Mouse (Mus musculus): ENCODE data around the gene Zfp488.

The Zfp488 gene

DNA sequence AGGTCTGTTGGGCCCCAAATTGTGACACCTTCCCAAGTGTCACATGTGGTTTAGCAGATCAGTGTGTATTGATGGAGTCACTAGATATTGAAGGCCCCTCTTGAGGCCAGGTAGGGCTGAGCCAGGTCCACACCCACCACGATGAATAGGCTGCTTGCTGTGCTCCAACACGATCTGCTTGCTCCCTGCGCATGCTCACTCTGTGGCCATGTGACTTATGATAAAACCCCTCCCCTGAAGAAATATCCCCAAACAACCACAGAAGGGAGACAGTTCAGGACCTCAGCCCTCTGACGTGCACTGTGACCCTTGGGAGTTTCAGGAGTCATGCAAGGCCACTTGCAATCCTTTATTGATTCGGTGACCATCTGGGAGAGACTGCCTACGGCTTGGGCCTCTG lies 32.4 kb downstream of the Zfp488 start:
- no peak for DNase-seq (ENCODE audit: low spot score in 2 of 2)

DNA sequence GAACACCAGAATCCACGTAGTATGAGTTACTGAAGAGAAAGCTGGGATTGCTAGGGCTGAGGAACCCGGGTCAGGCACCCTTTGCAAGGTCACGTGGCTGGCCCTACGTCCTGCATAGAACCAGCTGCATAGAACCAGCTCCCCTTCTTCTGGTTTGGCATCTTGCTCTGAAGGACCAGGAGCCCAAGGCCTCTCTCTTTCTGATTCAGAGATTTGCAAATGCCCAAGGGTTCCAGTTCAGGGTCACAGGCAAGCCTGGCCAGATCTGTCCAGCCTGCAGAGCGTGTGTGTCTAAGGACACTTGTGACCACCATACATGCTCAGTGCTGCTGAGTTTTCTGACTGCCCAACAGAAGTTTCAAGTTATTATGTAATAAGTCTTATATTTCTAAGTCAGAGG lies 36.3 kb downstream of the Zfp488 start:
- no peak for DNase-seq (ENCODE audit: low spot score in 2 of 2)

DNA sequence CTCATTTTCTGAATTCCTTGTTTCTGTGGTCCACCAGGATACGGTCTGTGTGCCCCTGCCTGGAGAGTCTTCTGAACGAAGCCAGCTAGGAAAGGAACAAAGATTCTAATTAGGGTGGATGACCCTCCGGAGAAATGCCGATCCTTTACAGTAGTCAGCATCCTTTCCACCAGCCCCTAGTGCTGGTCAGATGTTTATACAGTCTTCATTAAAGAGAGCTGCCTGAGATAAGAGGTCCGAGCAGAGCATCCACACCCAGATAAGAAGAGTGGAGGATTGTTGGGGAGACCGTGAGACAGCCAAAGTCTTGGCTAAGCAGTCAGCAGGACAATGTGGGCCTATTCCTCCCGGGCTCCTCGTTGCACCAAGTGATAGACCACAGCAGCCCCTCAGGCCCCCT lies 37.8 kb downstream of the Zfp488 start, which contains the start of gene Gdf2:
Gene Gdf2, plus strand, starts transcription at position 301 of the 400 bp plus-strand sequence.
- no peak for DNase-seq (ENCODE audit: low spot score in 2 of 2)

DNA sequence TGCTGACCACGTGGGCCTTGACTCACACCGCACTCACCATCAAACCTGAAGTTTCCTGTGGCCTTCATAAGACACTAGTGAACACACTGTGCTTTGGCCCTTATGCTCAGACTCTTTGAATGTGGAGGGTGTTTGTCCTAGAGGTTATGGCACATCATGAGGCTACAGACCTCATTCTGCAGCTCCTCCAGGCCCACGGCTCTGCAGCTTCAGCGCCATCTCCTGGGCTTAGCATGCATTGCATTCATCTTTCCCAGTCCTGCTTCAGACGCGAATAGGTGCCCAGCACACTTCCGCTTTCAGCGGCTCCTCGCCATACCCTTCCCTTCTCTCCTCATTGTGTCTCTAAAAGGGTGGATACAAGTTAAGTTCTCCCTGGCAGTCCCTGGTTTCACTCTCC lies 39.4 kb downstream of the Zfp488 start:
- peak in 1 of 2 experiments; percentile 79 for DNase-seq (ENCODE audit: low spot score in 2 of 2)

DNA sequence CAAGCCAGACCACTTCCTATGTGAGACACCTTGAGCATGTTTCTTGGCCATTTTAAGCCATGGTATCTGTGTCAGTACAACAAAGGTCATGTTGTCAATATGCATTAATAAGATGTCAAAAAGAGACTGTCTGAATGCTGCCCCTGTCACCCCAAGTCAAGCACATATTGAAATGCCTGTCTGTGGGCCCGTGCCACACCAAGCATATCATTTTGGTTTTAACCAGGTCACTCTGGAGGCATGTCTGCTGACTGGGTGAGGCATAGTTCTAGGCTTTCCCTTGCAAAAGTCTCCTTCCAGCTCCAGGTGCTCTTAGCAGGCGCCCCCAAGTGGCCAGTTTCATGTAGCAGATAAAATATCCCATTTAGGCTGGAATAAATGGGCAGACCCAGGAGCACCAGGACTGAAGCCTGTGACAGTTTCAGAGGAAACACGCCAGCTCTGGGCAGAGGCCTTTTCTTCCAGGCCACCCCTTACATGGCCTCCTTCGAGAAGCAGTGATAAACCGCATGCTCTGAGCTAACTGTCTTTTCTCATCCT lies 44.7 kb downstream of the Zfp488 start:
- peak in 1 of 2 experiments; percentile 73 for DNase-seq (ENCODE audit: low spot score in 2 of 2)

DNA sequence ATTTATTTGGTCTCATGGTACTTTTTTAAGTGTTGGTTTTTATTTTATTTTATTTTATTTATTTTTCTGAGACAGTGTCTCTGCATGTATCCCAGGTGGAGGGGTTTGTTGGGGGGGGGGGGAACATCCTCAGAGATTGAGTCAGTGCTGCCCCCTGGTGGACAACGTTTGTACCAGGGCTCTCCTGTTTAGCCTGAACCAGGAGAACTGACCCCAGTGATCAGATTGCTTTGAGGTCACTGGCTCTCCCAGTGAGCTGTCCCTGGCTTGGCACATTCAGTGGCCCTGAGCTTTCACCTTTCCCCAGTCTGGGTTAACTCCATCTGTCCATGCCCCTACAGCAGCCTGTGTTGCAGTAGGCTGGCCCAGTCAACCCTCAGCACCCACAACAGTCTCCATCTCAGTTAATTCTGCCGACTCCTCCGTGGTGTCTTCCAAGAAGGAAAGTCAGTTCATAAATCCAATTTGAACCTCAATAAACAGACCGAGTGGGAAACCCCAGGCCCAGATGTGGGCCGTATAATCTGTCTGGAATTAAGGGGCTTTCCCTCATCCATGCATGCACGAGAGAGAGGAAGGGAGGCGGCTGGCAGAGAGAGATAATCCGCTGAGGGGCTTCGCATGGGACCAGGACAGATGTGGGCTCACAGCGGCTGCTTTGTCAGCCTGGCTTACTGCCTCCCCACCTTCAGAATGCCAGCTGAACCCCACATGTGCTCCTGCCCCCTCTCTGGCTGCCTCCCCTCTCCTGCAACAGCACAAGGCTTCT lies 45.4 kb downstream of the Zfp488 start:
- peak in 1 of 2 experiments; percentile 49 for DNase-seq (ENCODE audit: low spot score in 2 of 2)

DNA sequence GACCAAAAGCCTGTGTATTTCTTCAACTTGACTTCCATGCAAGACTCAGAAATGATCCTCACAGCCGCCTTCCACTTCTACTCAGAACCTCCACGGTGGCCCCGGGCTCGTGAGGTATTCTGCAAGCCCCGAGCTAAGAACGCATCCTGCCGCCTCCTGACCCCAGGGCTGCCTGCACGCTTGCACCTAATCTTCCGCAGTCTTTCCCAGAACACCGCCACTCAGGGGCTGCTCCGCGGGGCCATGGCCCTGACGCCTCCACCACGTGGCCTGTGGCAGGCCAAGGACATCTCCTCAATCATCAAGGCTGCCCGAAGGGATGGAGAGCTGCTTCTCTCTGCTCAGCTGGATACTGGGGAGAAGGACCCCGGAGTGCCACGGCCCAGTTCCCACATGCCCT lies 46.7 kb downstream of the Zfp488 start:
- no peak for DNase-seq (ENCODE audit: low spot score in 2 of 2)

DNA sequence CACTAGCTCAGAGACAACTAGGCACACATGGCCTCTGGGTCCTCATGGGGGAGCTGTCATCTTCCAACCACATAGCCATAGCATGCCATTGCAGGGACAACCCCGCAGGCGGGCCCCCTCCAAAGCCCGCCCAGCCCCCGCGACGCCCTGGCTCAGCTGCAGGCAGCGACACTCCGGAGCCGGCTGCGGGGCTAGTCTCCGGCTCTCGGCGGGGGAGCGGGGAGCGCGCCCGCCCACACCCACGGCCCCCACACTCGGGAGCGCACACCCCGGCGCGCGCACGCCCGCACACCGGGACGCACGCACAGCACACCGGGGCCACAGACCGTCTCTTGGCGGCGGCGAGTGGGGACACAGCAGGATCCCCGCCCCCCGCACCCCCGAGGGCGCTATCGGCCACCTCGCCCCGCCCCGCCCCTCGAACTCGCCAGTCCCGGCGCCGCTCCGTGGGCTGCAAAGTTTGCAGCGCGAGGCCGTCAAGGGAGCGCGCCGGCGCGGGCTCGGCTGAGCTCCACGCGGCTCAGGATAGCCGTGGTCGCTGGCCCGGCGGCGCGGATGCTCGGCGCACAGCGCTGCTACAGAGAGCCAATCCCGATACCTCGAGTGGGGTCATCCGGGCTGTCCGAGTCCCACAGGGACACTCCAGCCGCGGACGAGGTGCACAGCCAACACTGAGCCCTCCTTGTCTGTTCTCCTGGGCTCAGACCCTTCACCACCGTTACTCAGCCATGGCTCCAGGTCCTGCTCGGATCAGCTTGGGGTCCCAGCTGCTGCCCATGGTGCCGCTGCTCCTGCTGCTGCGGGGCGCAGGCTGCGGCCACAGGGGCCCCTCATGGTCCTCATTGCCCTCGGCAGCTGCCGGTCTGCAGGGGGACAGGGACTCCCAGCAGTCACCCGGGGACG lies 55.1 kb downstream of the Zfp488 start, which contains the start of gene Gdf10:
Gene Gdf10, plus strand, starts transcription at position 420 of the 903 bp plus-strand sequence.
- DNase-seq (ENCODE audit: low spot score in 2 of 2) = peak in 1 of 2 experiments; percentile 26

DNA sequence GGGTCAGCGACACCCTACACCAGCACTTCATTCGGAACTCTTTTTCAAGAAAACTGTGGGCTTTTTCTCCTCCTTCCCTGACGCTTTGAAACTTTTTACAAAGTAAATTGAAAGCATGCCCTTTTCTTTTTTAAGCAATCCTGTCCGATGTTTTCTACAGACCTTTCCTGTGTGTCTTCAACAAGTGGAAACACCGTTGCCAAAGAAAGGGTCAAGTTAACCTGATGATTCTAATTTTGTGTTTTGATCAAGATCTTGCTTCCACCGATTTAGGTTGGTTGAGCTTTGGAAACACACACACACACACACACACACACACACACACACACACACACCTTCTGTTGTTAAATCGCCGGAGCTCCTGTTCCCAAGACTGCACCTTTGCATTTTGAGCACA lies 55.8 kb downstream of the Zfp488 start:
- no peak for DNase-seq (ENCODE audit: low spot score in 2 of 2)

DNA sequence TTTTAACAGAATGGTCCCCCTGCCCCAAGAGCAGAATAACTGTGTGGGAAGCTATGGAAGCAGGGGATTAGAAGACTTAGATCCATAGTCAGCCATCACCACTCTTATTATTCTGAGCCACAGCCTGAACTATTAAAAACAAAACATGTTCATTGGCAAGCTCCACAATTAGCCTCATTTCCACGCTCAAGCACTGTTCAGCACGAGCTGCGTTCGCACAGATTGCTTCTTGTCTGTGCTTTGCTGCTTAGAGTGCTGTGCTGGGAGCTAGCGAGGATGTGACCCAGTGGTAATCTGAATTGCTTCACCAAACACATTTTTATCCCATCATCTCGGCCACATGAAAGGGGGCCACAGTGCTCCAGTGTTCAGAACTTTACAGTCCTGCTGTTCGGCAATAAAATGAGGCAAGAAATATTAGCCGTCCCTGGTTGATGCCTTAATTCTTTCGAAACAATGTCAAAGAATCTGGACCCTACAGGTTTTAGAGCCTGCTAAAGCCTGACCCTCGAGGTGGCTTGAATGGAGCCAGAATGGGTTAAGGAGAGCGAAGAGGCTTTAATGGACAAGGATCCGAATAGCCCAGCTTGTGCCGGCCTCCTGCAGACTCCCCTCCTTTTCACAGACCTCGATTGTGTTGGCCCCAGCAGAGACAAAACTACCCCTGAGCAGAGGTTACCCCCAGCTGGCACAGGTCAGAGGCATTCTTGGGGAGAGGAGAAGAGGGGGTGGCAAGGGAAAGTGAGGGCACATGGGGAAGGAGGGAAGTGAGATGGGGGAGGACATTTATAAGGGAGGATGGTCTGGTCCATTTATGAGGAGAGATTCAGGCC lies 57.6 kb downstream of the Zfp488 start:
- DNase-seq (ENCODE audit: low spot score in 2 of 2) = no peak
